Mouse (Mus musculus) liver, embryonic 12.5 days (tissue): ENCODE data around the gene Tead1. TPM values are rescaled to one million over a fixed set of nuclear protein-coding genes. Genes with fewer than 3 reads are reported as not detected.
A peak's percentile ranks its signal among the peaks of the same experiment; 100 is the strongest.

Source experiments
- ATAC-seq: fragments of 200-750 bp; cut with Nextera tagmentation; 2 replicates; pipeline ENCODE4 v1.8.0; 2017; ENCODE audit warnings: moderate number of reproducible peaks, mild to moderate bottlenecking, moderate library complexity
- H3K27ac ChIP-seq: fragments of 300-500 bp; sonication (generic); 2 replicates; pipeline ENCODE4 v1.5.1; 2016; ENCODE audit warnings: mild to moderate bottlenecking
- H3K27me3 ChIP-seq: fragments of 300-500 bp; sonication (generic); replicated peaks from 2 replicates; pipeline ENCODE4 v1.6.1; 2016; ENCODE audit warnings: mild to moderate bottlenecking, moderate library complexity
- H3K36me3 ChIP-seq: fragments of 300-500 bp; sonication (generic); 2 replicates; pipeline ENCODE4 v1.6.1; 2016; ENCODE audit warnings: mild to moderate bottlenecking, moderate library complexity
- H3K4me1 ChIP-seq: fragments of 300-500 bp; sonication (generic); 2 replicates; pipeline ENCODE4 v1.6.1; 2016
- H3K4me2 ChIP-seq: fragments of 300-500 bp; sonication (generic); 2 replicates; pipeline ENCODE4 v1.6.1; 2016; ENCODE audit warnings: mild to moderate bottlenecking, moderate library complexity
- H3K4me3 ChIP-seq: fragments of 300-500 bp; sonication (generic); 2 replicates; pipeline ENCODE4 v1.5.1; 2016; ENCODE audit warnings: mild to moderate bottlenecking, moderate library complexity
- H3K9ac ChIP-seq: fragments of 300-500 bp; sonication (generic); 2 replicates; pipeline ENCODE4 v1.6.1; 2016; ENCODE audit warnings: mild to moderate bottlenecking, moderate library complexity
- H3K9me3 ChIP-seq: fragments of 300-500 bp; sonication (generic); replicated peaks from 2 replicates; pipeline ENCODE4 v1.6.1; 2016; ENCODE audit warnings: mild to moderate bottlenecking, moderate library complexity
- WGBS: fragments of 180-500 bp; shearing (Covaris S2); methylation state at CpG from one replicate; pipeline ENCODE4 v1.1.7; 2016; ENCODE audit not compliant: insufficient replicate concordance; 5-methylcytosine and 5-hydroxymethylcytosine counted together
- polyA plus RNA-seq: library from polyadenylated mRNA; unstranded; fragments of >200 nt; fragmentation: Nextera tagmentation; extraction: Ambion mirVana; gene quantifications from 2 replicates; pipeline ENCODE4 v1.2.1, GENCODE M21; 2016

The Tead1 gene
- polyA plus RNA-seq, 1 experiment from 2014 or later: 5.2 TPM

- WGBS: 63% methylated on average over 6 of the region's 6 CpGs
- no peaks in the 10 kb centered on the region for H3K9me3 ChIP-seq
- H3K9ac ChIP-seq: no peak overlapping the region
- H3K4me1 ChIP-seq: peaks cover 9% of the 10 kb centered on the region; the same call in 1 of the 2 replicates
- ATAC-seq: no peak
- H3K4me3 ChIP-seq: no peak overlapping the region
- H3K27ac ChIP-seq: no peak overlapping the region
- H3K4me2 ChIP-seq: no peak overlapping the region
- H3K36me3 ChIP-seq: no peaks in the 10 kb centered on the region
- H3K27me3 ChIP-seq: peaks cover 15% of the 10 kb centered on the region; the same call in 1 of the 2 replicates
Observed at GRCm38 (mm10) chr7:112714783-112715182, 35.7 kb downstream of the Tead1 start.

GRCm38 (mm10) chr7:112716701-112717100 is 37.6 kb downstream of the Tead1 start:
- Histone ChIP-seq H3K9me3 (no peaks in the 10 kb centered on the region), H3K9ac (no peak overlapping the region), H3K27me3 (peaks cover 21% of the 10 kb centered on the region), H3K4me1 (peaks cover 25% of the 10 kb centered on the region), H3K4me3 (no peak overlapping the region), H3K36me3 (no peaks in the 10 kb centered on the region), H3K27ac (no peak overlapping the region), H3K4me2 (no peak overlapping the region)
- 74% methylated on average over 6 of the region's 6 CpGs for WGBS
- ATAC-seq: no peak

- Histone ChIP-seq H3K9ac (no peak overlapping the region), H3K4me3 (no peak overlapping the region), H3K4me1 (peaks cover 31% of the 10 kb centered on the region)
Observed at GRCm38 (mm10) chr7:112717676-112718075, 38.6 kb downstream of the Tead1 start.

GRCm38 (mm10) chr7:112719394-112720142 is 40.5 kb downstream of the Tead1 start:
- no peak overlapping the region for H3K27ac ChIP-seq
- peaks cover 31% of the 10 kb centered on the region for H3K27me3 ChIP-seq
- no peaks in the 10 kb centered on the region for H3K36me3 ChIP-seq
- peak overlapping the region; percentile 36; the same call in 1 of the 2 replicates for H3K4me2 ChIP-seq
- H3K4me1 ChIP-seq: peaks cover 46% of the 10 kb centered on the region
- 23% methylated on average over 11 of the region's 11 CpGs for WGBS
- H3K9ac ChIP-seq: no peak overlapping the region
- no peaks in the 10 kb centered on the region for H3K9me3 ChIP-seq
- H3K4me3 ChIP-seq: no peak overlapping the region
- ATAC-seq: no peak

More at GRCm38 (mm10) chr7:112717676-112718075, 38.6 kb downstream of the Tead1 start:
- 12% methylated on average over 2 of the region's 2 CpGs for WGBS
- Histone ChIP-seq H3K36me3 (no peaks in the 10 kb centered on the region), H3K4me2 (no peak overlapping the region), H3K27ac (no peak overlapping the region), H3K27me3 (peaks cover 23% of the 10 kb centered on the region), H3K9me3 (no peaks in the 10 kb centered on the region)
- ATAC-seq: no peak

- 0 out of 2 replicates have a peak overlapping the region, but pooled peaks have one; percentile 2 for H3K27ac ChIP-seq
- peaks cover 28% of the 10 kb centered on the region for H3K27me3 ChIP-seq
- no peaks in the 10 kb centered on the region for H3K9me3 ChIP-seq
- no peak for ATAC-seq
- peak overlapping the region; percentile 36 for H3K4me2 ChIP-seq
- H3K4me3 ChIP-seq: no peak overlapping the region
- H3K36me3 ChIP-seq: no peaks in the 10 kb centered on the region
- peaks cover 46% of the 10 kb centered on the region for H3K4me1 ChIP-seq
- no peak overlapping the region for H3K9ac ChIP-seq
- 23% methylated on average over 22 of the region's 23 CpGs for WGBS
Observed at GRCm38 (mm10) chr7:112720143-112720988, 41.2 kb downstream of the Tead1 start.

DNA sequence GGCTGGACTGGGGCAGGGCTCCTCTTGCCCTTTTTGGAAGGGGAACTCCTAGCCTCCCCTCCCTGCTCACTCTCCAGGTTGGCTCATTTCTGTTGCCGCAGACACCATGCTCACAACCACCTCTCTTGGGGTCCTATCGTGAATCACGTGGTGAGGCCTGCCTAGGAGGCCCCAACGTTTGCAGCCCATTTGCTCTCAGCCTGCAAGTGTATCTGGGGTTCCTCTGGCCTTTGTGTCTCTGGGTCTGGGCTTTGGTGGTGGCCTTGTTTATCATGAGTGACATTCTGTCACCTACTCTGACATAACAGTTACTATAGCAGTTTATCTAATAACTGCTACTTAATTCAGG is 41.8 kb downstream of the Tead1 start:
- Histone ChIP-seq H3K27me3 (peaks cover 28% of the 10 kb centered on the region), H3K36me3 (no peaks in the 10 kb centered on the region), H3K4me1 (peaks cover 46% of the 10 kb centered on the region), H3K4me2 (no peak overlapping the region; the same call in 1 of the 2 replicates), H3K4me3 (no peak overlapping the region), H3K9ac (no peak overlapping the region), H3K27ac (0 out of 2 replicates have a peak overlapping the region, but pooled peaks have one; percentile 2), H3K9me3 (no peaks in the 10 kb centered on the region)
- ATAC-seq: no peak
- 25% methylated on average over 4 of the region's 4 CpGs for WGBS

GRCm38 (mm10) chr7:112721859-112722258 is 42.7 kb downstream of the Tead1 start:
- Histone ChIP-seq H3K27ac (no peak overlapping the region), H3K36me3 (no peaks in the 10 kb centered on the region), H3K4me1 (peaks cover 46% of the 10 kb centered on the region), H3K4me3 (no peak overlapping the region), H3K9me3 (no peaks in the 10 kb centered on the region), H3K4me2 (no peak overlapping the region), H3K27me3 (peaks cover 28% of the 10 kb centered on the region), H3K9ac (no peak overlapping the region)
- WGBS: 43% methylated on average over 4 of the region's 4 CpGs
- peak; percentile 66; the same call in 1 of the 2 replicates for ATAC-seq

DNA sequence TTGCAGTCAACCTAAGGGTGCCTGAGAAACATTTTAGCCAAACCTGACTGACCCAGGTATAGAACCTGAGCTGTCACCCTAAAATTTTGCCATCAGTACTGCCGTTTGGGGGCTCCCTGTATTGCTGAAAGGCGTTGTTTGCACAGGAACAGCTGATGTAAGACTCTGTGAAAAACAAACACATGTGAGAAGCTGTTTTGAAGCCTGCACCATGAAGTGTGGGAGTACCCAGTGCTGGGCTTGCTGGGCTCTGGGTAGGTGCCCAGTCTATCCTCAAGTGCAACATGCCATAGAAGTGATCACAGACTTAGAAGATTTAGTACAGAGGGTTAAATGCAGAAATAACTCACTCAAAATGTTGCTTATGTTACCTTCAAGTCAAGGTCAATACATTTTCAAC is 49.3 kb downstream of the Tead1 start:
- Histone ChIP-seq H3K9me3 (no peaks in the 10 kb centered on the region), H3K36me3 (no peaks in the 10 kb centered on the region), H3K27me3 (0 out of 2 replicates have a peak, but pooled peaks cover 6% of the 10 kb centered on the region), H3K9ac (no peak overlapping the region), H3K4me2 (no peak overlapping the region), H3K27ac (no peak overlapping the region), H3K4me1 (peaks cover 9% of the 10 kb centered on the region), H3K4me3 (no peak overlapping the region)
- WGBS: 52% methylated on average over 2 of the region's 2 CpGs
- no peak for ATAC-seq

DNA sequence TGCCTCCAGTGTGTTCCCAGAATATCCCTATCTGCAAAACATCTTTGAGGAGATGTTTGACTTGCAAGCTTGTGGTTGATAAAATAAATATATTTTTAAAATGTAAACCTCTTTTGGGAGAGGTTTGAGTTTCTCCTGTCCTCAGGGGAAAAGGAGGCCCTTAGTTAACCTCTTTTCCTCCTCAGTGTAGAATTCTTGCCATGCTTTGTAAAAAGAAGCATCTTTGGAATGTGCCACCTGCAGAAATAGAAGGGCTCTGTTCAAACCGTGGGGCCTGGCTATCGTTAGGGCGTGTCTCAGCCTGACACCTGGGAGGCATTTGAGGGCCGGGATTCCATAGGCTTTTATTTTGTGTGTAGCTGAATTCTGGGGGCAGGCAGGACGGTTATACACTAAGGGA is 51.1 kb downstream of the Tead1 start:
- Histone ChIP-seq H3K36me3 (no peaks in the 10 kb centered on the region), H3K27ac (no peak overlapping the region), H3K9me3 (no peaks in the 10 kb centered on the region), H3K4me2 (no peak overlapping the region), H3K4me1 (no peaks in the 10 kb centered on the region), H3K9ac (no peak overlapping the region), H3K27me3 (no peaks in the 10 kb centered on the region), H3K4me3 (no peak overlapping the region)
- 51% methylated on average over 5 of the region's 5 CpGs for WGBS
- no peak for ATAC-seq

DNA sequence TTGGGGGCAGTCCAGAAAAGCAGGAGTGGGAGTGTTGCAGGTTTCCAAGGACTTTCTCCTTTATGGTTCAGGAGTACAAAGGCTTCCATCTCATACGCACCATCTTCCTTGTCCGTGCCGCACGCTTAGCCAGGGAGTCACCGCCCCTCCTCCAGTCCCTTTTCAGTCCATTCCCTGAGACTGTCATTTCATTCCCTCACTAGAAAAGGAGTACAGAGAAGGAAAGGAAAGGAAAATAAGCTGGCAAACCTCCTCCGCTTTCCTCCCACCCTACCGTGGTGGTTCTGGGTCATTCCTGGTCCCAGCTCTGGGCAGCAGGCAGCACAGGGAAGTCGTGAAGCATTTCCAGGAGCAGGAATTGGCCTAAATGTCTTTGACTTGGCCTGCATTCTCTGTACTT is 52.5 kb downstream of the Tead1 start:
- Histone ChIP-seq H3K27me3 (no peaks in the 10 kb centered on the region), H3K4me3 (no peak overlapping the region), H3K4me1 (no peaks in the 10 kb centered on the region), H3K4me2 (no peak overlapping the region), H3K36me3 (no peaks in the 10 kb centered on the region), H3K27ac (no peak overlapping the region), H3K9me3 (no peaks in the 10 kb centered on the region), H3K9ac (no peak overlapping the region)
- no peak for ATAC-seq
- 68% methylated on average over 8 of the region's 8 CpGs for WGBS

DNA sequence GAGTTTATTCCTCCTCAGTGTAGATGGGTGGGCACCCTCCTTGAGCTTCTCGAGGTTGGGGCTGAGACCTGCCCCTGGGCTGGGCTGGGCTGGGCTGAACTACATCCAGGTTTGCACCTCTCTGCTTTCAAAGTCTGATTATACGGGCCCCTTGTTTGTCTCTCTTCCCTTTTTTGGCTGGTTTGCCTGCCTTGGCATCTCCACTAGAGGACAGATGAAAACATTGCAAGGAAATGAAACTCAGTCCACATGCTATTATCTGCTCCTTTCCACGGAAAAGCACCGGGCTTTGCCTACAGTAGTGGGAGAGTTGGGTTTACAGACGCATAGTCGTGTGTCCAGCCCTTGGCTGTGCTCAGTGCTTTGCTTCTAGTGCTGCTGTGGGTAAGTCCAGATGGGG is 60.1 kb downstream of the Tead1 start:
- Histone ChIP-seq H3K36me3 (no peaks in the 10 kb centered on the region), H3K9ac (no peak overlapping the region), H3K27me3 (0 out of 2 replicates have a peak, but pooled peaks cover 15% of the 10 kb centered on the region), H3K4me2 (no peak overlapping the region), H3K27ac (no peak overlapping the region), H3K4me3 (no peak overlapping the region), H3K4me1 (peaks cover 14% of the 10 kb centered on the region), H3K9me3 (no peaks in the 10 kb centered on the region)
- no peak for ATAC-seq
- 62% methylated on average over 6 of the region's 6 CpGs for WGBS

DNA sequence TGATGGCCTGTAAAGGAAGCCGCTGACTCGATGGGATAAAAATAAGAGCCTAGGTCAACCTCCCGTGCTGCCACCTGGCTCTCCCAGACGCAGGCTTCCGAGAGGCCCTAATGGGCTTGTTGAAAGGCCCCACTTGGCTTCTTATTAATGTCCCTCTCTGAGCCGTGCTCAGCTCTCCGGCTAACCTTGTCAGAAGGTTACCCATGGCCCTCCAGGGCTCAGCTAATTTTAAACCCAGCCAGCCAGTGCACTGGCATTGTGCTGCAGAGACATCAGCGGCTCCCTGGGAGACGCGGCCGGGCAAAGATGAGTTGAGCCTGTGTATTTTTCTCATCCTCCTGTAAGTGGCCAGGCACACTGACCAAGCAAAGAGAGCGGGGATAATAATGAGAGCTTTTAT is 62.7 kb downstream of the Tead1 start:
- WGBS: 53% methylated on average over 12 of the region's 12 CpGs
- Histone ChIP-seq H3K27me3 (0 out of 2 replicates have a peak, but pooled peaks cover 15% of the 10 kb centered on the region), H3K4me2 (no peak overlapping the region), H3K27ac (no peak overlapping the region), H3K4me3 (no peak overlapping the region), H3K9ac (no peak overlapping the region), H3K36me3 (no peaks in the 10 kb centered on the region), H3K9me3 (no peaks in the 10 kb centered on the region), H3K4me1 (peaks cover 14% of the 10 kb centered on the region)
- no peak for ATAC-seq
